Mouse (Mus musculus) kidney, embryonic 16.5 days (tissue): ENCODE results near the gene Gucy2c. TPM values are rescaled to one million over a fixed set of nuclear protein-coding genes. Genes with fewer than 3 reads are reported as not detected.

ENCODE experiments used
- ATAC-seq: fragments of 200-750 bp; cut with Nextera tagmentation; 2 replicates; pipeline ENCODE4 v1.8.0; 2017; ENCODE audit warnings: moderate TSS enrichment; ENCODE audit not compliant: low FRiP score, low TSS enrichment
- H3K27ac ChIP-seq: fragments of 300-500 bp; sonication (generic); 2 replicates; pipeline ENCODE4 v1.5.1; 2014; ENCODE audit warnings: low read length
- H3K27me3 ChIP-seq: fragments of 300-500 bp; sonication (generic); 2 replicates; pipeline ENCODE4 v1.6.1; 2014; ENCODE audit warnings: low read length, control low read depth, mixed read lengths; ENCODE audit not compliant: insufficient read depth
- H3K36me3 ChIP-seq: fragments of 300-500 bp; sonication (generic); 2 replicates; pipeline ENCODE4 v1.6.1; 2014; ENCODE audit warnings: low read length, control low read depth, mixed read lengths; ENCODE audit not compliant: insufficient read depth
- H3K4me1 ChIP-seq: fragments of 300-500 bp; sonication (generic); 2 replicates; pipeline ENCODE4 v1.6.1; 2014; ENCODE audit warnings: low read length, control low read depth, mixed read lengths; ENCODE audit not compliant: insufficient read depth
- H3K4me2 ChIP-seq: fragments of 300-500 bp; sonication (generic); replicated peaks from 2 replicates; pipeline ENCODE4 v1.6.1; 2014; ENCODE audit warnings: low read depth, low read length
- H3K4me3 ChIP-seq: fragments of 300-500 bp; sonication (generic); 2 replicates; pipeline ENCODE4 v1.5.1; 2014; ENCODE audit warnings: mild to moderate bottlenecking, low read length
- H3K9ac ChIP-seq: fragments of 300-500 bp; sonication (generic); replicated peaks from 2 replicates; pipeline ENCODE4 v1.6.1; 2014; ENCODE audit warnings: low read length
- H3K9me3 ChIP-seq: fragments of 300-500 bp; sonication (generic); 2 replicates; pipeline ENCODE4 v1.6.1; 2016; ENCODE audit warnings: low read length, control low read depth
- WGBS: fragments of 180-500 bp; shearing (Covaris S2); extraction: QIAGEN DNeasy Blood & Tissue Kit; methylation state at CpG from one replicate; pipeline ENCODE4 v1.1.7; 2014; 5-methylcytosine and 5-hydroxymethylcytosine counted together
- polyA plus RNA-seq: library from polyadenylated mRNA; unstranded; fragments of >200 nt; fragmentation: Nextera tagmentation; extraction: Ambion mirVana; gene quantifications from 2 replicates; pipeline ENCODE4 v1.2.1, GENCODE M21; 2015

Gene Gucy2c
- polyA plus RNA-seq, 1 experiment from 2014 or later: 0.11 TPM

DNA sequence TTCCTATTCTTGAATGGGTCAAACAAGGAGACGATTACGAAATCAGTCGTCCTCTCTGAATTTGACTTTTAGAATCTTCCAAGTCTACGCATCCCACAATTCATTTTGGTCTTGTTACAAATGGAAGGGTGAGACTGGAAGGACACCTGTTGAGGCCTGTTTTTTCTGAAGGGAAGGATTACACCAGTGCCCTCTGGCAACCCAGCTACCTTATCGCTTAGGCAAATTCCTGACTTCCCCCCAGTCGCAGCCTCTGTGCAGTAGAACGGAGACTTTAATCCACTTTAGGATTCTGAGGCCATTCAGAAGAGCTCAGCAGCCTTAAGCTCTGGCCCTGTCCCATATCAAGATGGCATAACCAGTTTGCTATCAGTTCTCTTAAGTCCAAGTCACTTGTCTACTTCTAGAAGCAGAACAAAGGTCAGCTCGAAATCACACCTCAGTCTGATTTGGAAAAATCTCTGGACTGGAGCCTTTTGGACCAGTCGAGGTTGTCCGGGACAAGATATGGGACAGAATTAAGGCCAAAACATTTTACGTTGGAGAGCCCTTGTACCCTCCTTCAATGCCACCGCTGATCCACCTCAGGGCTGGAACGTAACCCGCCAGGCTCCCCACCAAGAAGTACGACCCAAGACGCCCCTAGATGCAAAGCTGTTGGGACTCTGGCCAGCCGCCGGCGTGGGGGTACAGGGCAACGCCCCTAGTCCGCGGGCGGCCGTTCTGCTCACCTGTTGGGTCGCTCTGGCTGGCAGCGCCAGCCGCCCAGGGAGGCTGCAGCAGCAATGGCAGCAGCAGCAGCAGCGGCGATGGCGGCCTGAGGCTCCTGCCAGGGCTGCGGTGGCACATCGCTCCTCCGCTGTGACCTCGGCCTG, 120.5 kb downstream of the Gucy2c start:
- 22% methylated on average over 34 of the region's 34 CpGs for WGBS
- Histone ChIP-seq H3K27ac (no peak overlapping the region), H3K36me3 (no peaks in the 10 kb centered on the region), H3K9ac (peak overlapping the region; percentile 65), H3K4me3 (peak overlapping the region; percentile 42), H3K9me3 (no peaks in the 10 kb centered on the region), H3K4me1 (peaks cover 9% of the 10 kb centered on the region), H3K4me2 (peak overlapping the region; percentile 61), H3K27me3 (peaks cover 24% of the 10 kb centered on the region)
- ATAC-seq: no peak

DNA sequence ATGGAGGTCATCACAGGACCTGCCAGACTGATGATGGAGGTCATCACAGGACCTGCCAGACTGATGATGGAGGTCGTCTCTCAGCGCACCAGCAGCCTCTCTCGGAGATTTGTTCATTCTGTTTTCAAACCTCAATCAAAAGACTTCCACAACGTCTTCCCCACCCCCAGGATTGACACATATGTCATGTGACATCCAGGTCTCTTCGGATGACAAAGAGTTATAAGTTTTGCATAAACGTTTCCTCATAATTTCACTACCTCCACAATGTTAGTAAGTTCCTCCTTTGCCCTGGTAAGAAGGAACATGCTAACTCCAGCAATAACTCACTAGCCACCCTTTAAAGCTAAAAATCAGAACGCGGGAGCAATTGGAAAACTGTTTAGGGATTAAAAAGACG, 122.3 kb downstream of the Gucy2c start:
- H3K27ac ChIP-seq: no peak overlapping the region
- WGBS: 89% methylated on average over 9 of the region's 9 CpGs

GRCm38 (mm10) chr6:136658303-136658702, 123.3 kb downstream of the Gucy2c start:
- WGBS: 67% methylated on average over 4 of the region's 4 CpGs
- H3K27ac ChIP-seq: no peak overlapping the region
- ATAC-seq: no peak
- H3K4me3 ChIP-seq: no peak overlapping the region
- H3K9me3 ChIP-seq: no peaks in the 10 kb centered on the region
- peaks cover 19% of the 10 kb centered on the region for H3K27me3 ChIP-seq
- no peak overlapping the region for H3K9ac ChIP-seq
- H3K4me1 ChIP-seq: peaks cover 9% of the 10 kb centered on the region
- H3K4me2 ChIP-seq: no peak overlapping the region
- H3K36me3 ChIP-seq: no peaks in the 10 kb centered on the region

More for the DNA sequence above, 122.3 kb downstream of the Gucy2c start:
- Histone ChIP-seq H3K27me3 (peaks cover 24% of the 10 kb centered on the region), H3K9ac (no peak overlapping the region), H3K4me1 (peaks cover 9% of the 10 kb centered on the region), H3K4me2 (no peak overlapping the region), H3K4me3 (no peak overlapping the region), H3K36me3 (no peaks in the 10 kb centered on the region), H3K9me3 (no peaks in the 10 kb centered on the region)
- no peak for ATAC-seq

DNA sequence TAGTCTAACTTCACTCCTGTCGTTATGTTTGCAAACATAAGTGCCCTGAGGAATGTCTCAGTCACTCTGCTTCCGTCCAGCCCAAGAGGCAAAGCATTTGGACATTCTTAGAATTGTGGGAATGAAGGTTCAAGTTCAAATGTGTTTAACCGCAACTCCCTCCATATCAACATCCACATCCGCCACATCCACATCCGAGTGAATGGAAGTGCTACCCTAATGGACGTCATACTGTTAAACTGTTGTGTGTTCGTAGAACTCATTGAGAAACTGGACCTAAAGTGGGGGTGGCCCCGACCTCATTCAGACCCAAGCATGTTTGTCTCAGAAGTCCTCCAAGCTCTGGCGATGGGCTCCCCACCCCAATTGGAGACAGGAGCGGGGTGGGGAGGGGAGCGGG, 125.8 kb downstream of the Gucy2c start:
- H3K4me2 ChIP-seq: peak overlapping the region; percentile 21
- no peaks in the 10 kb centered on the region for H3K4me1 ChIP-seq
- no peaks in the 10 kb centered on the region for H3K36me3 ChIP-seq
- 65% methylated on average over 11 of the region's 11 CpGs for WGBS
- no peak; the same call in 1 of the 2 replicates for ATAC-seq
- peaks cover 8% of the 10 kb centered on the region; the same call in 1 of the 2 replicates for H3K27me3 ChIP-seq
- H3K4me3 ChIP-seq: no peak overlapping the region
- H3K9me3 ChIP-seq: no peaks in the 10 kb centered on the region
- H3K27ac ChIP-seq: no peak overlapping the region
- no peak overlapping the region for H3K9ac ChIP-seq

DNA sequence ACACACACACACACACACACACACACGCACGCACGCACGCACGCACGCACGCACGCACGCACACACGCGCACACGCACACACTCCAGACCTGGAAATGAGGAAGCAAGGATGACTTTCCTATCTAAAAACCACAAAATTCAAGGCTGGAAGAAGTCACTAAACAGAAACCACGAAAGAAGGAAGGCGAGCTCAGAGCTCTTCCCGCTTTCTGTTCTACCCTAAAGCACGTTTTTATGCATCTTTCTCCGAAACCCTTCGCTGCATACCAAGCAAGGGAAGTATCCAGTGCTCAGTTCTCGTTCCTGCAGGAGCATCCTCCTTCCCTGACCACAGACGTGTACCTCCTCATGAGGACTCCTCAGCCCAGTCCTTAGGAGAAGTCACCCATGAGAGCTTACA, 127.1 kb downstream of the Gucy2c start:
- Histone ChIP-seq H3K9me3 (no peaks in the 10 kb centered on the region), H3K4me3 (no peak overlapping the region), H3K27me3 (no peaks in the 10 kb centered on the region), H3K4me1 (no peaks in the 10 kb centered on the region), H3K9ac (no peak overlapping the region), H3K4me2 (no peak overlapping the region), H3K36me3 (no peaks in the 10 kb centered on the region), H3K27ac (no peak overlapping the region)
- WGBS: 74% methylated on average over 20 of the region's 20 CpGs
- no peak for ATAC-seq

DNA sequence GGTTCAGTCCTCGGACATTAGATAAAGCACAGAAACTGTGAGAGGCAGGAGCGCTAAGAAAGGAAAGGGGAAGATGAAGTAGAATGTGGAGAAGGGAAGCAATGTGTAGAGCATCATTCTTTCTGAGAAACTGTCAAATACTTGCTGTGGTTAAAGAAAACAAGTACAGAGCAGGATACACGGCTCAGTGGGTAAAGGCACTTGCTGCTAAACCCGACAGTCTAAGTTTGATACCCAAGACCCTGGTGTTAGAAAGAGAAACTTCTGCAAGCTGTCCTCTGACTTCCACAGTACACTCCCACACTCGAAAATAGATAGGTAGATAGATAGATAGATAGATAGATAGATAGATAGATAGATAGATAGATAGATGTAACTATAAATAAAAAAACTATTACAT, 128.2 kb downstream of the Gucy2c start:
- Histone ChIP-seq H3K9me3 (no peaks in the 10 kb centered on the region), H3K36me3 (no peaks in the 10 kb centered on the region), H3K4me1 (no peaks in the 10 kb centered on the region), H3K4me2 (no peak overlapping the region), H3K27ac (no peak overlapping the region), H3K9ac (no peak overlapping the region), H3K27me3 (no peaks in the 10 kb centered on the region), H3K4me3 (no peak overlapping the region)
- WGBS: 37% methylated on average over 5 of the region's 5 CpGs
- no peak for ATAC-seq

GRCm38 (mm10) chr6:136650664-136651063, 130.9 kb downstream of the Gucy2c start:
- Histone ChIP-seq H3K9me3 (no peaks in the 10 kb centered on the region), H3K9ac (no peak overlapping the region), H3K4me2 (no peak overlapping the region), H3K27ac (no peak overlapping the region), H3K36me3 (no peaks in the 10 kb centered on the region), H3K27me3 (no peaks in the 10 kb centered on the region), H3K4me1 (peaks cover 6% of the 10 kb centered on the region; the same call in 1 of the 2 replicates), H3K4me3 (no peak overlapping the region)
- 82% methylated on average over 8 of the region's 8 CpGs for WGBS
- no peak for ATAC-seq

- no peak for ATAC-seq
Observed at GRCm38 (mm10) chr6:136647455-136647861, 134.1 kb downstream of the Gucy2c start.

More at GRCm38 (mm10) chr6:136647455-136647861, 134.1 kb downstream of the Gucy2c start:
- H3K4me3 ChIP-seq: no peak overlapping the region
- H3K27ac ChIP-seq: no peak overlapping the region
- peaks cover 8% of the 10 kb centered on the region for H3K9me3 ChIP-seq
- no peaks in the 10 kb centered on the region for H3K36me3 ChIP-seq
- H3K4me2 ChIP-seq: no peak overlapping the region
- no peak overlapping the region for H3K9ac ChIP-seq
- 60% methylated on average over 10 of the region's 10 CpGs for WGBS
- peaks cover 6% of the 10 kb centered on the region; the same call in 1 of the 2 replicates for H3K4me1 ChIP-seq
- no peaks in the 10 kb centered on the region for H3K27me3 ChIP-seq
